Mouse (Mus musculus) heart, embryonic 15.5 days (tissue): ENCODE results near the gene Cyp27b1. TPM values are rescaled to one million over a fixed set of nuclear protein-coding genes. Genes with fewer than 3 reads are reported as not detected.
"Not testable (repeated sequence)": the region's sequence is repeated elsewhere in the genome, so short reads cannot be mapped to it uniquely, and the experiment has no call there.

Source experiments
- ATAC-seq: fragments of 200-750 bp; cut with Nextera tagmentation; replicated peaks from 2 replicates; pipeline ENCODE4 v1.8.0; 2017; ENCODE audit warnings: low read depth, moderate TSS enrichment; ENCODE audit not compliant: insufficient number of reproducible peaks, insufficient read depth, low FRiP score
- H3K27ac ChIP-seq: fragments of 300-500 bp; sonication (generic); 2 replicates; pipeline ENCODE4 v1.5.1; 2015; ENCODE audit warnings: mild to moderate bottlenecking, inconsistent platforms
- H3K27me3 ChIP-seq: fragments of 300-500 bp; sonication (generic); 2 replicates; pipeline ENCODE4 v1.6.1; 2015; ENCODE audit warnings: inconsistent platforms
- H3K36me3 ChIP-seq: fragments of 300-500 bp; sonication (generic); 2 replicates; pipeline ENCODE4 v1.6.1; 2015; ENCODE audit warnings: mild to moderate bottlenecking, inconsistent platforms
- H3K4me1 ChIP-seq: fragments of 300-500 bp; sonication (generic); replicated peaks from 2 replicates; pipeline ENCODE4 v1.6.1; 2015; ENCODE audit warnings: inconsistent platforms
- H3K4me2 ChIP-seq: fragments of 300-500 bp; sonication (generic); 2 replicates; pipeline ENCODE4 v1.6.1; 2015; ENCODE audit warnings: inconsistent platforms, mild to moderate bottlenecking, moderate library complexity
- H3K4me3 ChIP-seq: fragments of 300-500 bp; sonication (generic); 2 replicates; pipeline ENCODE4 v1.5.1; 2015; ENCODE audit warnings: mild to moderate bottlenecking, inconsistent platforms
- H3K9ac ChIP-seq: fragments of 300-500 bp; sonication (generic); 2 replicates; pipeline ENCODE4 v1.6.1; 2015; ENCODE audit warnings: mild to moderate bottlenecking, inconsistent platforms
- H3K9me3 ChIP-seq: fragments of 300-500 bp; sonication (generic); replicated peaks from 2 replicates; pipeline ENCODE4 v1.6.1; 2016; ENCODE audit warnings: inconsistent platforms
- WGBS: fragments of 180-500 bp; shearing (Covaris S2); methylation state at CpG from one replicate; pipeline ENCODE4 v1.1.7; 2015; ENCODE audit warnings: mixed read lengths; 5-methylcytosine and 5-hydroxymethylcytosine counted together
- polyA plus RNA-seq: library from polyadenylated mRNA; unstranded; fragments of >200 nt; fragmentation: Nextera tagmentation; extraction: Ambion mirVana; gene quantifications from 2 replicates; pipeline ENCODE4 v1.2.1, GENCODE M21; 2015

Cyp27b1 gene
- polyA plus RNA-seq, 1 experiment from 2014 or later = 0.08 TPM

DNA sequence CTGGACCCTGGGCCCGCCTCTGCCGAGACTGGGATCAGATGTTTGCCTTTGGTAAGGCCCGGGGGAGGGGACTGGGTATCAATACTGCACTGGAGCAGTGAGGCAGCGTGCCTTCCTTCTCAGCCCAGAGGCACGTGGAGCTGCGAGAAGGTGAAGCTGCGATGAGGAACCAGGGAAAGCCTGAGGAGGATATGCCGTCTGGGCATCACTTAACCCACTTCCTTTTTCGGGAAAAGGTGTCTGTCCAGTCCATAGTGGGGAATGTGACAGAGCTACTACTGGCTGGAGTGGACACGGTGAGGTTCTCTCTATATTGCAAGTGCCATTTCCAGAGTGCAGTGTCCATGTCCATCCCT is 2.0 kb downstream of the Cyp27b1 start:
- Histone ChIP-seq H3K4me3 (no peak overlapping the region), H3K4me2 (no peak overlapping the region), H3K4me1 (peaks cover 18% of the 10 kb centered on the region), H3K9me3 (no peaks in the 10 kb centered on the region), H3K36me3 (0 out of 2 replicates have a peak, but pooled peaks cover under 1% of the 10 kb centered on the region), H3K9ac (no peak overlapping the region), H3K27me3 (peaks cover 62% of the 10 kb centered on the region), H3K27ac (no peak overlapping the region)
- WGBS = 11% methylated on average over 10 of the region's 10 CpGs
- ATAC-seq = no peak

DNA sequence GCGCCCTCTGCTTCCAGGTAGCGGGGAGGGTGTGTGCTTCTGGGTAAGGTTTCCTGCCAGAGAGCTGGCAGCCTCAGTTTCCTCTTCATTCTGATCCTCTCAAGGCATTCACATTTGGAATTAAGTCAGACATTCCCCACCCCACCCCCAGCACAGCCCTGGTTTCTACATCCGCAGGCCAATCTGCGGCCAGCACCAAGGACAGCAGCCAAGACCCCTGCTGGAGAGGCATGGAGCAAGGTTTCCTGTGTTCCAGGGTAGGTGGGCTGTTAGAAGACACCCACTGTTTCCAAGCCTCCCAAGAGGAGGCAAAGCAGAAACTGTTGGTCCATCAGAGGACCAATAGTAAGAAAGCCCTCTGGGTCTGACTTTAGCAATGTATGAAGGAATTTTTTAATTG is 6.6 kb downstream of the Cyp27b1 start:
- peaks cover 68% of the 10 kb centered on the region for H3K27me3 ChIP-seq
- no peak overlapping the region for H3K4me2 ChIP-seq
- ATAC-seq = no peak
- no peak overlapping the region for H3K9ac ChIP-seq
- no peak overlapping the region for H3K4me3 ChIP-seq
- H3K9me3 ChIP-seq = no peaks in the 10 kb centered on the region
- WGBS = 44% methylated on average over 4 of the region's 4 CpGs
- peaks cover 17% of the 10 kb centered on the region for H3K4me1 ChIP-seq
- H3K27ac ChIP-seq = no peak overlapping the region
- no peaks in the 10 kb centered on the region for H3K36me3 ChIP-seq

- ATAC-seq = no peak
- Histone ChIP-seq H3K9me3 (no peaks in the 10 kb centered on the region), H3K27me3 (peaks cover 68% of the 10 kb centered on the region), H3K4me3 (no peak overlapping the region), H3K27ac (no peak overlapping the region), H3K4me1 (peaks cover 21% of the 10 kb centered on the region), H3K36me3 (no peaks in the 10 kb centered on the region), H3K4me2 (no peak overlapping the region), H3K9ac (no peak overlapping the region)
- 80% methylated on average over 8 of the region's 8 CpGs for WGBS
Observed at GRCm38 (mm10) chr10:127055406-127055805, 7.4 kb downstream of the Cyp27b1 start.

DNA sequence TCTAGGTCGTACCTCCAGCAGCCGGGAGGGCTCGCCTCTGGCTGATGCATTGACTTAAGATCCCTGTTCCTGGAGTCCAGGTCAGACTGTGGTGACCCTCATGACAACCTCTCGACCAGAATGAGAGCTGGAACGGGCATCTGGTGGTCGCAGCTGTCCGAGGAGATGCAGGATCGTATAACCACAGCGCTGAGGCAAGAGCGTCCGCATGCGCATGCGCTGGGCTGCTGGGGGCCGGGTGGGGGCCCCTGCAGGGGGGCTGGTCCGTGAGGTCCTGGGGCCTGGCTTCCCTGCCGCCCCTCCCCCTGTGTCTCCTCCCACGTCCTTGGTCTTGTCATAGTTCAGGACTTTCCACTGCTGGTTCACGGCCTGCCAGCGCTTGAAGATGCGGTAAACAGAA is 8.4 kb downstream of the Cyp27b1 start:
- H3K27ac ChIP-seq = no peak overlapping the region
- H3K4me2 ChIP-seq = no peak overlapping the region
- H3K27me3 ChIP-seq = peaks cover 68% of the 10 kb centered on the region
- 77% methylated on average over 20 of the region's 20 CpGs for WGBS
- ATAC-seq = no peak
- no peaks in the 10 kb centered on the region for H3K36me3 ChIP-seq
- no peak overlapping the region for H3K9ac ChIP-seq
- H3K4me3 ChIP-seq = no peak overlapping the region
- peaks cover 22% of the 10 kb centered on the region for H3K4me1 ChIP-seq
- no peaks in the 10 kb centered on the region for H3K9me3 ChIP-seq

GRCm38 (mm10) chr10:127058161-127058560 is 10.1 kb downstream of the Cyp27b1 start:
- H3K27me3 ChIP-seq = peaks cover 63% of the 10 kb centered on the region
- no peaks in the 10 kb centered on the region for H3K9me3 ChIP-seq
- peak overlapping the region; percentile 100 for H3K4me2 ChIP-seq
- H3K9ac ChIP-seq = no peak overlapping the region
- no peak for ATAC-seq
- H3K36me3 ChIP-seq = no peaks in the 10 kb centered on the region
- peaks cover 25% of the 10 kb centered on the region for H3K4me1 ChIP-seq
- under 1% methylated on average over 9 of the region's 9 CpGs for WGBS
- H3K27ac ChIP-seq = no peak overlapping the region
- peak overlapping the region; percentile 81 for H3K4me3 ChIP-seq

DNA sequence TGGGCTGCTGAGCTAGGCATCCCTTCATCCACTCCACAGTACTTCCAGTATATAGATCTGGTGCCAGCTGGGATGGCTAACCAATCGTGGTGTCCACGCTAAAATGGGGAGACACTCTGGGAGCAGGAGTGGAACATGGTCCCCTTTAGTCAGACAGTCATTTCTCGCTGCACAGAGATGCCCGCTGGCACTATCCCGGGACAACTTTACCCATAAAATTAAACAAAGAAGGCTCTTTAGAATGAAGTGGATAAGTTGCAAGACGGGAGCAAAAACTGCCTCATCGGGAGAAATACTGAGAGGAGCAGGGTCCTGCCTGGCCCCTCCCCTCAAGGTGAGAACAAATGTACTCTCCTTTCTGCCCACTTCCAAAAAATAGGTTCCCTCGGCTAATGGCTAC is 10.7 kb downstream of the Cyp27b1 start:
- no peaks in the 10 kb centered on the region for H3K9me3 ChIP-seq
- H3K27ac ChIP-seq = no peak overlapping the region
- no peak for ATAC-seq
- H3K27me3 ChIP-seq = peaks cover 62% of the 10 kb centered on the region
- H3K4me3 ChIP-seq = peak overlapping the region; percentile 81
- peak overlapping the region; percentile 76 for H3K9ac ChIP-seq
- H3K36me3 ChIP-seq = no peaks in the 10 kb centered on the region
- H3K4me2 ChIP-seq = peak overlapping the region; percentile 100
- 14% methylated on average over 8 of the region's 8 CpGs for WGBS
- H3K4me1 ChIP-seq = peaks cover 25% of the 10 kb centered on the region

GRCm38 (mm10) chr10:127059174-127059967 is 11.3 kb downstream of the Cyp27b1 start:
- peak overlapping the region; percentile 76 for H3K9ac ChIP-seq
- no peak for ATAC-seq
- H3K27ac ChIP-seq = no peak overlapping the region
- 1% methylated on average over 51 of the region's 92 CpGs for WGBS
- H3K4me3 ChIP-seq = peak overlapping the region; percentile 81
- H3K36me3 ChIP-seq = no peaks in the 10 kb centered on the region
- H3K27me3 ChIP-seq = peaks cover 62% of the 10 kb centered on the region
- H3K4me1 ChIP-seq = peaks cover 26% of the 10 kb centered on the region
- H3K9me3 ChIP-seq = no peaks in the 10 kb centered on the region
- H3K4me2 ChIP-seq = peak overlapping the region; percentile 100

- peak; percentile 20 for ATAC-seq
- Histone ChIP-seq H3K27me3 (peaks cover 60% of the 10 kb centered on the region), H3K27ac (no peak within 1 kb of the TSS), H3K4me3 (peak within 1 kb of the TSS; percentile 81), H3K4me2 (peak within 1 kb of the TSS; percentile 100), H3K9ac (peak within 1 kb of the TSS; percentile 76), H3K9me3 (no peaks in the 10 kb centered on the region), H3K4me1 (peaks cover 34% of the 10 kb centered on the region), H3K36me3 (peaks cover 3% of the 10 kb centered on the region)
- WGBS = 1% methylated on average over 57 of the region's 72 CpGs
Observed at GRCm38 (mm10) chr10:127059968-127060916, 12.2 kb downstream of the Cyp27b1 start, which contains the start of gene March9. March9 (minus strand) TSS chr10:127060184.

DNA sequence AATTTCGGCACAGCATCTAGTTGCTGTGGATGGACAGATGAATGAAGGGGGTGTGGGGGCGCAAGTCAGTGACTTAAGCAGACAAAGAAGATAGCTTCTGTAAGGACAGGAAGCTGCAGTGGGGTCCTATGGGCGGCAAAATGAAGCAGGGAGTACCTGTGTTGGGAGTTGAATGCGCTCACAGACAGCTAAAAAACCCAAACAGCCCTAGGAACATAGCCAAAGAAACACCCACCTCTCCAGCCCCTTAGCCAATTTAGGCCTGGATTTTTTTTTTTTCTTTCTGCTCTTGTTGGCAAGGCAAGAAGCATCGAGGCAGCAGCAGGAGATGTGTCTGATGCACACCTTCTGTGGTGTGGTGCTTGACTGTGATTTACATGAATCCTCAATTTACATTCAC is 13.0 kb downstream of the Cyp27b1 start:
- H3K36me3 ChIP-seq = peaks cover 12% of the 10 kb centered on the region
- peaks cover 54% of the 10 kb centered on the region for H3K27me3 ChIP-seq
- no peak for ATAC-seq
- 57% methylated on average over 5 of the region's 5 CpGs for WGBS
- H3K4me2 ChIP-seq = no peak overlapping the region
- peak overlapping the region; percentile 81; the same call in 1 of the 2 replicates for H3K4me3 ChIP-seq
- no peak overlapping the region for H3K9ac ChIP-seq
- no peak overlapping the region for H3K27ac ChIP-seq
- peaks cover 36% of the 10 kb centered on the region for H3K4me1 ChIP-seq
- H3K9me3 ChIP-seq = no peaks in the 10 kb centered on the region

DNA sequence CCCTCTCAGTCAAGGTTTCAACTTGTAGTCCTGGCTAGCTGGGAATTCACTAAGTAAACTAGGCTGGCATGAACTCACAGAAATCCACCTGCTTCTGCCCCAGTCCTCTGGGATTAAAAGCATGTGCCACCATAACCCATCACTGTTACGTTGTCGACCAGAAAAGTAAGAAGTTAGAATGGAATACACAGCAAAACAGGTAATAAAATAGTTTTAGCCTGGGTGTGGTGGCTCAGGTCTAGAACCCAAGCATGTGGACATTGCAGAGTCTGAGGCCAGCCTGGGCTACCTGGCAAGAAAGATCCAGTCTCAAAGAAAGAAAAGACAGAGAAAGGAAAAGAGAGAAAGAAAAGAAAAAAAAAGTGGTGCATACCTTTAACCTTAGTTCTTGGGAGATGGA is 13.5 kb downstream of the Cyp27b1 start:
- WGBS = 75% methylated on average over 2 of the region's 2 CpGs
- Histone ChIP-seq H3K9ac (no peak overlapping the region), H3K9me3 (no peaks in the 10 kb centered on the region), H3K4me1 (peaks cover 37% of the 10 kb centered on the region), H3K4me3 (no peak overlapping the region), H3K4me2 (no peak overlapping the region), H3K27ac (no peak overlapping the region), H3K36me3 (peaks cover 16% of the 10 kb centered on the region), H3K27me3 (peaks cover 53% of the 10 kb centered on the region)
- ATAC-seq = no peak

GRCm38 (mm10) chr10:127062101-127062500 is 14.1 kb downstream of the Cyp27b1 start:
- not testable (repeated sequence) for H3K27ac ChIP-seq, H3K9me3 ChIP-seq, H3K4me3 ChIP-seq, H3K4me2 ChIP-seq, ATAC-seq, H3K9ac ChIP-seq
- Histone ChIP-seq H3K4me1 (peaks cover 37% of the 10 kb centered on the region), H3K27me3 (peaks cover 52% of the 10 kb centered on the region), H3K36me3 (peaks cover 22% of the 10 kb centered on the region)
- 82% methylated on average over 4 of the region's 4 CpGs for WGBS
